Mouse (Mus musculus) heart, postnatal 0 days (tissue): Measurements from ENCODE around the gene Src.

Source experiments
- CTCF ChIP-seq: IDR thresholded peaks from 2 replicates; pipeline ENCODE4 v1.5.1; 2016; ENCODE audit warnings: antibody characterized with exemption, control low read depth, low read depth
- EP300 ChIP-seq: IDR thresholded peaks from 2 replicates; pipeline ENCODE4 v1.6.1; 2016; ENCODE audit warnings: antibody characterized with exemption, low read depth

GRCm38 (mm10) chr2:157411151-157411693, 7.0 kb upstream of the Src start:
- TF ChIP-seq EP300 (no peak), CTCF (no peak)
